Mouse (Mus musculus) liver, embryonic 12.5 days (tissue): ENCODE results near the gene Fam24a. TPM values are rescaled to one million over a fixed set of nuclear protein-coding genes. Genes with fewer than 3 reads are reported as not detected.

Experiments used
- ATAC-seq: fragments of 200-750 bp; cut with Nextera tagmentation; 2 replicates; pipeline ENCODE4 v1.8.0; 2017; ENCODE audit warnings: moderate number of reproducible peaks, mild to moderate bottlenecking, moderate library complexity
- H3K27ac ChIP-seq: fragments of 300-500 bp; sonication (generic); 2 replicates; pipeline ENCODE4 v1.5.1; 2016; ENCODE audit warnings: mild to moderate bottlenecking
- H3K27me3 ChIP-seq: fragments of 300-500 bp; sonication (generic); replicated peaks from 2 replicates; pipeline ENCODE4 v1.6.1; 2016; ENCODE audit warnings: mild to moderate bottlenecking, moderate library complexity
- H3K36me3 ChIP-seq: fragments of 300-500 bp; sonication (generic); 2 replicates; pipeline ENCODE4 v1.6.1; 2016; ENCODE audit warnings: mild to moderate bottlenecking, moderate library complexity
- H3K4me1 ChIP-seq: fragments of 300-500 bp; sonication (generic); 2 replicates; pipeline ENCODE4 v1.6.1; 2016
- H3K4me2 ChIP-seq: fragments of 300-500 bp; sonication (generic); 2 replicates; pipeline ENCODE4 v1.6.1; 2016; ENCODE audit warnings: mild to moderate bottlenecking, moderate library complexity
- H3K4me3 ChIP-seq: fragments of 300-500 bp; sonication (generic); 2 replicates; pipeline ENCODE4 v1.5.1; 2016; ENCODE audit warnings: mild to moderate bottlenecking, moderate library complexity
- H3K9ac ChIP-seq: fragments of 300-500 bp; sonication (generic); 2 replicates; pipeline ENCODE4 v1.6.1; 2016; ENCODE audit warnings: mild to moderate bottlenecking, moderate library complexity
- H3K9me3 ChIP-seq: fragments of 300-500 bp; sonication (generic); replicated peaks from 2 replicates; pipeline ENCODE4 v1.6.1; 2016; ENCODE audit warnings: mild to moderate bottlenecking, moderate library complexity
- WGBS: fragments of 180-500 bp; shearing (Covaris S2); methylation state at CpG from one replicate; pipeline ENCODE4 v1.1.7; 2016; ENCODE audit not compliant: insufficient replicate concordance; 5-methylcytosine and 5-hydroxymethylcytosine counted together
- polyA plus RNA-seq: library from polyadenylated mRNA; unstranded; fragments of >200 nt; fragmentation: Nextera tagmentation; extraction: Ambion mirVana; gene quantifications from 2 replicates; pipeline ENCODE4 v1.2.1, GENCODE M21; 2016

Gene Fam24a
- polyA plus RNA-seq, 1 experiment from 2014 or later, result not detected

- no peaks in the 10 kb centered on the region for H3K27me3 ChIP-seq
- no peaks in the 10 kb centered on the region for H3K9me3 ChIP-seq
- H3K4me3 ChIP-seq, result no peak overlapping the region
- peaks cover 88% of the 10 kb centered on the region for H3K36me3 ChIP-seq
- 87% methylated on average over 7 of the region's 7 CpGs for WGBS
- no peaks in the 10 kb centered on the region for H3K4me1 ChIP-seq
- no peak overlapping the region for H3K27ac ChIP-seq
- no peak overlapping the region for H3K9ac ChIP-seq
- ATAC-seq, result no peak
- no peak overlapping the region for H3K4me2 ChIP-seq
These were observed 12.3 kb downstream of the Fam24a start for GRCm38 (mm10) chr7:131345856-131346541.

- WGBS, result 88% methylated on average over 13 of the region's 13 CpGs
- no peak overlapping the region for H3K4me3 ChIP-seq
- no peaks in the 10 kb centered on the region for H3K9me3 ChIP-seq
- no peak overlapping the region for H3K9ac ChIP-seq
- peaks cover 81% of the 10 kb centered on the region for H3K36me3 ChIP-seq
- no peak overlapping the region for H3K27ac ChIP-seq
- no peak overlapping the region for H3K4me2 ChIP-seq
- no peaks in the 10 kb centered on the region for H3K27me3 ChIP-seq
- peaks cover 3% of the 10 kb centered on the region for H3K4me1 ChIP-seq
- ATAC-seq, result no peak
These were observed 22.4 kb downstream of the Fam24a start for GRCm38 (mm10) chr7:131356105-131356504.

- peak overlapping the region; percentile 92 for H3K27ac ChIP-seq
- H3K4me3 ChIP-seq, result peak overlapping the region; percentile 94
- under 1% methylated on average over 35 of the region's 35 CpGs for WGBS
- H3K9me3 ChIP-seq, result no peaks in the 10 kb centered on the region
- H3K36me3 ChIP-seq, result peaks cover 34% of the 10 kb centered on the region
- peak overlapping the region; percentile 97 for H3K9ac ChIP-seq
- H3K27me3 ChIP-seq, result peaks cover 5% of the 10 kb centered on the region; the same call in 1 of the 2 replicates
- peak; percentile 69 for ATAC-seq
- H3K4me2 ChIP-seq, result peak overlapping the region; percentile 93
- H3K4me1 ChIP-seq, result peaks cover 20% of the 10 kb centered on the region
These were observed 28.6 kb downstream of the Fam24a start for GRCm38 (mm10) chr7:131362269-131362614.

- Histone ChIP-seq H3K4me2 (peak within 1 kb of the TSS; percentile 93), H3K4me3 (peak within 1 kb of the TSS; percentile 94), H3K9ac (peak within 1 kb of the TSS; percentile 97), H3K4me1 (peaks cover 20% of the 10 kb centered on the region), H3K9me3 (no peaks in the 10 kb centered on the region), H3K27me3 (peaks cover 10% of the 10 kb centered on the region; the same call in 1 of the 2 replicates), H3K27ac (peak within 1 kb of the TSS; percentile 92), H3K36me3 (peaks cover 29% of the 10 kb centered on the region)
- peak; percentile 95 for ATAC-seq
- WGBS, result under 1% methylated on average over 55 of the region's 55 CpGs
These were observed 29.1 kb downstream of the Fam24a start, which contains the start of gene 2310057M21Rik for GRCm38 (mm10) chr7:131362615-131363300. TSS of gene 2310057M21Rik (minus strand) at chr7:131362759.

GRCm38 (mm10) chr7:131364131-131364530 lies 30.5 kb downstream of the Fam24a start:
- Histone ChIP-seq H3K9ac (0 out of 2 replicates have a peak overlapping the region, but pooled peaks have one; percentile 22), H3K27ac (0 out of 2 replicates have a peak overlapping the region, but pooled peaks have one; percentile 37), H3K4me3 (no peak overlapping the region), H3K9me3 (no peaks in the 10 kb centered on the region), H3K27me3 (peaks cover 10% of the 10 kb centered on the region; the same call in 1 of the 2 replicates), H3K4me1 (peaks cover 20% of the 10 kb centered on the region), H3K4me2 (no peak overlapping the region), H3K36me3 (peaks cover 15% of the 10 kb centered on the region)
- 88% methylated on average over 8 of the region's 8 CpGs for WGBS
- ATAC-seq, result no peak

GRCm38 (mm10) chr7:131370648-131371469 lies 37.2 kb downstream of the Fam24a start, which contains the start of gene Pstk:
TSS of gene Pstk (plus strand) at chr7:131371141.
- peaks cover 23% of the 10 kb centered on the region for H3K4me1 ChIP-seq
- H3K9me3 ChIP-seq, result no peaks in the 10 kb centered on the region
- peaks cover 10% of the 10 kb centered on the region; the same call in 1 of the 2 replicates for H3K27me3 ChIP-seq
- H3K36me3 ChIP-seq, result peaks cover 10% of the 10 kb centered on the region
- peak within 1 kb of the TSS; percentile 83 for H3K4me2 ChIP-seq
- WGBS, result 3% methylated on average over 47 of the region's 47 CpGs
- peak within 1 kb of the TSS; percentile 88 for H3K9ac ChIP-seq
- ATAC-seq, result peak; percentile 94
- H3K4me3 ChIP-seq, result peak within 1 kb of the TSS; percentile 76
- H3K27ac ChIP-seq, result peak within 1 kb of the TSS; percentile 91

GRCm38 (mm10) chr7:131371470-131371860 lies 37.8 kb downstream of the Fam24a start:
- H3K27ac ChIP-seq, result peak overlapping the region; percentile 91
- ATAC-seq, result peak; percentile 72
- 2% methylated on average over 9 of the region's 9 CpGs for WGBS

GRCm38 (mm10) chr7:131371880-131372651 lies 38.4 kb downstream of the Fam24a start:
- Histone ChIP-seq H3K4me3 (peak overlapping the region; percentile 76), H3K4me2 (peak overlapping the region; percentile 83), H3K9ac (peak overlapping the region; percentile 88), H3K27me3 (peaks cover 7% of the 10 kb centered on the region; the same call in 1 of the 2 replicates), H3K27ac (peak overlapping the region; percentile 91), H3K9me3 (no peaks in the 10 kb centered on the region), H3K4me1 (peaks cover 23% of the 10 kb centered on the region), H3K36me3 (peaks cover 10% of the 10 kb centered on the region)
- 34% methylated on average over 9 of the region's 9 CpGs for WGBS
- no peak for ATAC-seq

More at GRCm38 (mm10) chr7:131371470-131371860, 37.8 kb downstream of the Fam24a start:
- H3K4me2 ChIP-seq, result peak overlapping the region; percentile 83
- H3K4me1 ChIP-seq, result peaks cover 23% of the 10 kb centered on the region
- peak overlapping the region; percentile 88 for H3K9ac ChIP-seq
- H3K36me3 ChIP-seq, result peaks cover 10% of the 10 kb centered on the region
- peak overlapping the region; percentile 76 for H3K4me3 ChIP-seq
- no peaks in the 10 kb centered on the region for H3K9me3 ChIP-seq
- H3K27me3 ChIP-seq, result peaks cover 10% of the 10 kb centered on the region; the same call in 1 of the 2 replicates

Other genes with a start within 250 kb of the Fam24a start
- not detected in 2 replicates for gene 4933402N03Rik, start 187.6 kb upstream of the Fam24a start, polyA plus RNA-seq
- not detected in 2 replicates for gene 5430419D17Rik, start 159.5 kb upstream of the Fam24a start, polyA plus RNA-seq
- not detected in 2 replicates for gene Cuzd1, start 11.6 kb upstream of the Fam24a start, polyA plus RNA-seq
- not detected in 2 replicates for gene Fam24b, start 4.3 kb upstream of the Fam24a start, polyA plus RNA-seq
- 14.3 and 15.7 TPM in 2 replicates for gene 2310057M21Rik, start 28.9 kb downstream of the Fam24a start, polyA plus RNA-seq
- 32.1 and 36.9 TPM in 2 replicates for gene Pstk, start 37.3 kb downstream of the Fam24a start, polyA plus RNA-seq
- 16.4 and 16.6 TPM in 2 replicates for gene Ikzf5, start 76.7 kb downstream of the Fam24a start, polyA plus RNA-seq
- gene Acadsb, start 76.7 kb downstream of the Fam24a start, polyA plus RNA-seq, result 33.9 and 35.1 TPM in 2 replicates
- not detected in 2 replicates for gene Hmx3, start 209.0 kb downstream of the Fam24a start, polyA plus RNA-seq
- not detected in 2 replicates for gene Hmx2, start 214.9 kb downstream of the Fam24a start, polyA plus RNA-seq
- 151 and 152 TPM in 2 replicates for gene Bub3, start 226.4 kb downstream of the Fam24a start, polyA plus RNA-seq